Mouse (Mus musculus) ES-E14 (cell line): ENCODE measurements around the gene Gm47985.
"Not testable (repeated sequence)": the region's sequence is repeated elsewhere in the genome, so short reads cannot be mapped to it uniquely, and the experiment has no call there.

Experiments
- CHD2 ChIP-seq: IDR thresholded peaks from 2 replicates; pipeline ENCODE4 v1.6.1; 2014; ENCODE audit warnings: mild to moderate bottlenecking, low read depth, low read length, inconsistent platforms
- HCFC1 ChIP-seq: IDR thresholded peaks from 2 replicates; pipeline ENCODE4 v1.6.1; 2012; ENCODE audit warnings: low read length, inconsistent platforms, borderline replicate concordance; ENCODE audit not compliant: insufficient read depth
- MAFK ChIP-seq: IDR thresholded peaks from 2 replicates; pipeline ENCODE4 v1.6.1; 2014; ENCODE audit warnings: mild to moderate bottlenecking, low read depth, low read length, inconsistent platforms; ENCODE audit not compliant: insufficient read depth
- ZC3H11A ChIP-seq: IDR thresholded peaks from 2 replicates; pipeline ENCODE4 v1.6.1; 2012; ENCODE audit warnings: low read depth, mild to moderate bottlenecking, inconsistent platforms, low read length, borderline replicate concordance
- ZNF384 ChIP-seq: IDR thresholded peaks from 2 replicates; pipeline ENCODE4 v1.6.1; 2012; ENCODE audit warnings: low read depth, low read length, inconsistent platforms

DNA sequence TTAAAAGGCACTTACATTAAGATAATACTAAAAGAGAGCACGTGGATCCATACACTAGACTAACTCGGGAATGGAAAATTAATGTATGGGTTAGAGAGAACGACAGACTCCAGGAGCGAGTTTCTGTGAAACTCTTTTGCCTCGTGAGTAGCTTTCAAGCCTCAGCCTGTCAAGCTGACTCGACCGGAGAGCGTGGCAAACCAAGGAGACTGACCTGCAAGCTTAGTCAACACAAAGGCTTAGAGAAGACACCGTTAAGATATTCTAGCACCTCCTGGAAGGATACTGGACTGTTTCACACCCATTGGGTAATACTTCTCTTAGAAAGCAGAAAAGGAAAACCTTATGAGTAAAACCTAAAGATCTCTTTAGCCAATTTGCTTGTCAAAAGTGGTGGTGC is 28.2 kb upstream of the Gm47985 start:
- TF ChIP-seq ZC3H11A, MAFK, HCFC1, CHD2, ZNF384: not testable (repeated sequence)
